Mouse (Mus musculus): ENCODE data around the gene Bloc1s1. TPM values are rescaled to one million over a fixed set of nuclear protein-coding genes. Genes with fewer than 3 reads are reported as not detected.
A peak's percentile ranks its signal among the peaks of the same experiment; 100 is the strongest.

Gene Bloc1s1
- polyA plus RNA-seq, 1 experiment = 126 TPM

DNA sequence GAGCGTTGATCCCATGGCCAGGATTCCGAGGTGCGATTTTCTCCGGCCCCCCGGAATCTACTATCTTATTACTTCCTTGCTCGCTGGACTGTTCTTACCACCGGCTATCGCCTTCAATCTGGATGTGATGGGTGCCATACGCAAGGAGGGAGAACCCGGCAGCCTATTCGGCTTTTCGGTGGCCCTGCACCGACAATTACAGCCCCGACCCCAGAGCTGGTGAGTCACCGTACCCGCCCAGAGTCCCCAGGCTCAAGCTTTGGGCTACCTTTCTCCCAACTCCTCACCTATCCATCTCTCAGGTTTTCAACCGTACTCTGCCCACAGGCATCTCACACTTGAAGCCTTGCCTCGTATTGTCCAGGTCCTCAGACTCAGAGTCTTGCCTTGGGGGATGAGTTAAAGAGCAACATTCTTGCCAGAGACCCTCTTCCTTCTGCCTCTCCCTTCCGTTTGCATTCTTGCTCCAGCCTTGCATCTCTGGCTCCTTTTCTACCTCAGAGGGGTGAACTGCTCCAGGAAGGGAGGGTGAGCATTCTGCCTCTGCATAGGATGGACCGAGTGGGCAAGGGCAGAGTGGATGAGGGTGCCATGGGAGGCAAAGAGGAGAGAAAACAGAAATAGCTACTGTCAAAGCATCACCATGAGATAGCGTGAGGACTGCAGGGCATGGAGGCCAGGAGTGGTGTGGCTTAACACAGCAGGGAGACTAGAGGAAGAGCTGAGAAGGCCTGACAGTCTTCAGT is 10.3 kb upstream of the Bloc1s1 start:
- no peak for DNase-seq (ENCODE audit: low read depth, low spot score)
- WGBS = 4% methylated on average over 21 of the region's 21 CpGs

DNA sequence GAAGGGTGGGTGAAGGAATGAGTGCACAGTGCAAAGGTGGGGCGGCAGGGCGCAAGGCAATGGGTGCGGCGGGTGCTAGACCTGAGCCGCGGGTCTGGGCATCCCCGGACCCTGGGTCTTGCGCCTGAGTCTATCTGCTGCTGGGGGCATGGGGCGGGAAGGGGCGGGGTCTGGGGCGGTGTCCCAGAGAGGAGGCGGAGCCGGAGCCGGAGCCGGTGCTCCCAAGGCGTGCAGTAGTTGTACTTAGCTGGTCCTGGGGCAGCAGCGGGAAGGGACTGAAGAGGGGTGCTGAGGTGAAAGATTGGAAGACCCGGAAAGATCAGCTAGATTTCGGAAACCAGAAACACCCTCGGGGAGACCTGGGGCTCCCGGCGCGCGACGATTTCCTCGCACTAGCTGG is 9.7 kb upstream of the Bloc1s1 start, which contains the start of gene Itga7:
Itga7 (plus strand) TSS at position 245 of the 400 bp plus-strand sequence.
- WGBS = 1% methylated on average over 26 of the region's 26 CpGs
- DNase-seq (ENCODE audit: low read depth, low spot score) = no peak

DNA sequence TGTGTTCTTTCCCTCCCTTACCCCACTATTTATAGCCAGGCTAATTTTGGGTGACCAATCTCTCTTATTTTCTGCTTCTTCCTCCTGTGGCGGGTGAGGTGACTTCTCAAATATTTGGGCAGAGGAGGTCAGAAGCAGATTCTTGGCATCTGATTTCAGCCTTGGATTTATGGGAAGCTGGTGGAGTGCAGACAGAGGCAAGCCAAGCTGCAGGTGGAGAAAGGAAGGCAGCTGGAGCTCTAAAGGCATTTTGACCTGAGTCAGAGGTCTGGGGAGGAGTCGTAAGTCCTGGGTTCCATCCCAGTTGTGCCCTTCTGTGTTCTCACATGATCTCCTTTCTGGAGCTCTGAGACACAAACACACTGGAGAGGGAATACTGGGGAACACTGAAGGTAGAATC is 7.6 kb upstream of the Bloc1s1 start:
- no peak for DNase-seq (ENCODE audit: low read depth, low spot score)
- WGBS = 31% methylated on average over 2 of the region's 2 CpGs

DNA sequence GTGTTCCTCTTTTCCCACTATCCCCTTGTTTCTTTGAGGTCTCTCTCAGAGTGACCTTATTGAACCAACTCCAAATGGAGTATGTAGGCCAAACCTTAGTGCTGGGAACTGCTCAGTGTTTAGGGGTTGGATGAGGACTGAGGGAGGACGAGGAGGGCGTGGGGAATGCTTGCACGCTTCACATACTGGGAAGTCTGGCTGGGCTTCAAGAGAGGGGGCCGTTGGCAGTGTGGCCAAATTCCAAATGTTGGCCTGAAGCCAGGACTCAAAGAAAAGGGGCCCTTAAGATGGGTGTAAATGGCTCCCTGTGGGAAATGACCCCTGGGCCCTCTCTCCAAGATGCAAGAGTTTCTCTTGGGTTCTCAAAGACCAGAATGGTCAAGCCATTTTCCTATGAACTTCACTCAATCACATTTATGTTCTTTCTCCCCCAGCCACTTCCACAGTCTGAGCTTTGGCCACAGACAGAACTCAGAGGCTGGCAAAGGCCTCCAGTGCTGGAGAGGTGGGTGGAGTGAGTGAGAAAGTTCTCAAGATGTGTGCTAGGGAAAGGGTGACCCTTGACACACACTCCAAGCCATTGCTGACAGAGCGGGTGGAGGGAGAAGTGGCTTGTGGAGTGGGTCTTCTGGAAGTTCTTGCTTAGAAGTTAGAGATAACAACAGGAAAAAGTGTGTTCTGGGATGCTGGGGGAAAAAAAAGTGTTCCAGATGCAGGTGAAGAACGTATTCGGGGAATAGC is 6.0 kb upstream of the Bloc1s1 start:
- no peak for DNase-seq (ENCODE audit: low read depth, low spot score)
- 72% methylated on average over 7 of the region's 7 CpGs for WGBS

DNA sequence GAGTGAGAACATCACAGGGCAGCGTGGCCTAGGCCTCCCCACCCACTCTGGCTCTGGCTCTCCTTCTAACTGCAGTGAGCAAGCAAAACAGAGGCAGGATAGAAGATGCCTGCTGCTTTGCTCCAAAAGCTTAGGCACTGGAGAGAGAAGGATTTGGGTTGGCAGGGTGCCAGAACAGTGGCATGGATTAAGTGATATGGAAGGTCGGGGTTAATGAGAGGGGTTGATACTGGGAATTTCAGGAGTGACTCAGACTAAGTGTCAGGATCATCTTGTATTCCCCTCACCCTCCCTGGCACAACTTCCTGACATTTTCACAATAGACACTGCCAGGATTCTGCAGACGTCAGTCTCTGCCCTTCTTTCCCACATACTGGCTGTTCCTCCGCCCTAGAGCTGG is 4.5 kb upstream of the Bloc1s1 start:
- WGBS = 55% methylated on average over 4 of the region's 4 CpGs
- DNase-seq (ENCODE audit: low read depth, low spot score) = no peak

DNA sequence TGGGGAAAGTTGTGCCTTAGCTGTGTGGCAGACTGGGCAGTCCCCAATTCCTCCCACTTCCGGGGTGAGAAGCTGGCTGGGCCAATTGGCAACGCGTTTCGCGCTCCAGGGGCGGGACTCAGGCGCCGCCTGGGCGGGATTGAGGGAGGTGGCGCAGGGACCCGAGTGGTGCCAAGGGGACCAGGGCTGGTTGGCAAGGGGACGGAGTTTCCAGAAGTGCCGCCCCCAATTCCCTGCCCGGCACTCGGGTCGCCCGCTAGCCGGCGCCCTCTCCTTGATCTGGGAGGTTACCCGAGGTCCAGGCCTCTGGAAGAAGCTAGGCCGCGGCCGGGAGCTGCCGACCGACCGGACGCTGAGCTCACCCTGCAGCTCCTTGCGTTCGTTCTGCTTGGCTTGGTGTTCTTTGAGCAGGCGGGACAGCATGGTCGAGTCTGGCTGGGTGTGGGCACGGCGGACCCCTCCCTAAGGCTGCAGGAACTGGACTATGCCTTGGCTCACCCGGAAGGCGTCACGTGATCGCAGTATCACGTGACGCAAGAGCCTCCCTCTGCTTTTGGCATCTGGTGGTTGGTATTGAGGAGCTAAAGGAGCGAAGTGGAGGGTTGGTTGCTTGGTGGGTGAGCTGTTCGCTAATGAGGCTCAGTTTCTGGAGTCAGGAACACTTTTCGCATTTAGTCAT is 683 bp downstream of the Bloc1s1 start:
- peak; percentile 85 for DNase-seq (ENCODE audit: low read depth, low spot score)
- WGBS = under 1% methylated on average over 42 of the region's 42 CpGs

DNA sequence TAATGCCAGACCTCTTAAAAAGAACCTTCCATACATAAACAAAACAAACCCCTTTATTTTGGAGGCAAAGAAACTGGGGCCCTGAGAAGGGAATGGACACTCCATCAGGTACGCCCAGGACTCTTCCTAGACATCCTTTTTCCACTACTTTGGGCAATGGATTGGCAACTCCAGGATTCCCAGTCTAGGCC is 1.1 kb downstream of the Bloc1s1 start, which contains the start of gene Rdh5:
Rdh5 (minus strand) TSS at position 67 of the 191 bp plus-strand sequence.
- 14% methylated on average over 1 of the region's 1 CpGs for whole genome bisulfite sequencing
- no peak for DNase-seq (ENCODE audit: low read depth, low spot score)

DNA sequence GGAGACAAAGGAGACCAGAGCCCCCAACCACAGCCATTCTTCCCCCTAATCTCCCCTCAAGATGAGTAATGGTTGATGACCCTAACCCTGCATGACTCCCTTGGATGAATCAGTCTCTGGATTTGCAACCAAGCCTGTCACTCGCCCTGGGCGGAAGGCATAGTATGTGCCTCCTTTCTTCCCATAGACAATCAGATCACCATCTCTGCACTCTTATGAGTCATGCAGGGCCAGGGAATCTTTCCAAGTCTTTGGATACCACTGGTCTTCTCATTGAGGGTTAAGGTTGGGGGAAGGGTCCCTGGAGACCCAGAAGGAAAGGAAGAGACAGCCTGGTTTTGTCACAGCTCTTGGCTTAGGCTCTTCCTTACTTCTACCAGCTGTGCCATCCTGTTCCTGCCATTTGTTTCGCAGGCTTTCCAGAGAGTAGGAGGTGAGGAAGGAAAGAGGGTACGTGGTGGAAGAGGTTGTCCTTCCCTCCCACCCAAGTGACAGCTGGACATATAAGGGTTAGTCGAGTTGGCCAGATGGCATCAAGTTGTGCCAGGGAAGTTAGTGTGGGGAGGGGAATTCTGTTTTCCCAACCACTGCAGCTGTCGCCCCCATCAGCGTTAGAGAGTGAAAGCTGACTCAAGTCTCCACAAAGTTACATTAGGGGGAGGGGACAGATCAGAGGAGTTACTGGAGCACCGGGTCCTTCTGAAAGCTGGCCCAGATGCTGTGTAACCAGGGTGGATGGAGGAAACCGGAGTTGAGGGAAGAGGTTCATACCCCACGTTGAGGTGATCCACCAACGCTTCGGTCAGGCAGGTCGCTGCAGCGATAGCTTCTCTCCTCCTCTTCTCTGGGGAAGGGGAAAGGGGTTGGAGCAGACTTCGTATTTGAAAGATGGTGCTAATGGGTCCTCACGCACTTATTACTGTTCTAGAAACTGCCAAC is 1.7 kb downstream of the Bloc1s1 start:
- WGBS = 61% methylated on average over 16 of the region's 16 CpGs
- no peak for DNase-seq (ENCODE audit: low read depth, low spot score)

DNA sequence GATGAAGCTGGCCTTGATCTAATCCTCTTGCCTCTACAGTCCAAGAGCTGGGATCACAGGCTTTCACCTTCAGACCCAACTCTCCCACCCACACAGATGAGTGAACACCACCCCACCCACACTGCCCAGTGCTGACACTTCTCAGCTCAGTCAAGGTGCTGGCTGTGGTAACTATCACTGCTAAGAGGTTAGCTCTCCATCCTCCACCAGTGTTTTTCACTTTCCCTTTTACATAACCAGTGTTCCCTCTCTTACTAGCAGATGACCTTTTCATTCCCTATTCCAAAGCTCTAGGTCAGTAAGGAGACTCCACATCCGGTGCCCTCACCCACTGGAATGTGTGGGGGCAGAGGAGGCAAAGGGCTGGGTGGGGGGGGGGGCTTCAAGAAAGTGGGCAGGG is 2.6 kb downstream of the Bloc1s1 start:
- DNase-seq (ENCODE audit: low read depth, low spot score) = no peak
- 47% methylated on average over 1 of the region's 1 CpGs for WGBS

DNA sequence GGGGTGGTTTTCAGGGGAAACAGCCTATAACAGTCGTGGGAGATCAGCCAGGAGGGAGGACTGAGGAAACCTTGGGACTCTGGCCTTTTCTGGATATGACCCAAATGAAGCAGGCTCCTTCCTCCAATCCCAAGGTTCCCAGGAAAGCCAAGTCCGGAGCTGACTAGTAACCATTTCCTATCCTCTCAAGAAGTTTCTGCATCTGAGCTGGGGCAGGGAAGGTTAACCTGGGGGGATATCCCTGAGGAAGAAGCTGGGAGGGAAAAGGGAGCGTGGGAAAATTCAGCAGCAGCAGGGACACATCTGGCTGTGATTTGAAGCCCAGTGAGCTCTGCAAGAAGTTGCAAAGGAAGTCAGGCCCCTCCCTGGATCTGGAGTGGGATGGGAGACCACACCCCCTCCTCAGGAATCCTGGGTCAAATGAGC is 3.1 kb downstream of the Bloc1s1 start:
- 44% methylated on average over 3 of the region's 3 CpGs for WGBS
- DNase-seq (ENCODE audit: low read depth, low spot score) = no peak

DNA sequence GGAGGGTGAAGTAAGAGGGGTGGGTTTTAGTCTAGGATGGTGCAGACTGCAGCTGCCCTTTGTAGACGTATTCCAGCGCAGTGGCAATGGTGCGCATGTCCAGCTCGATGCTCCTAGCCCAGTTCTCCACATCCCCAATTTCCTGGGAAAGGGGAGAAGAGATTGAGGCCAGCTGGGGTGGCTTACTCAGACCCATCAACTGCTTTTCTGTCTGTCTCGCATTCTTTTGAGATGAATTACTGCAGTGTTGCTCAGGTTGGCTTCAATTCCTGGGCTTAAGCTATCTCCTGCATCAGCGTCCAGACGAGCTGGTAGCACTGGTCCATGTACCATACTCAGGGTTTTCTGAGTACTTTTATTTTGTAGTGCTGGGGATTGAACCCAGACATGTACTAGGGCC is 3.9 kb downstream of the Bloc1s1 start:
- no peak for DNase-seq (ENCODE audit: low read depth, low spot score)
- WGBS = 76% methylated on average over 7 of the region's 7 CpGs

DNA sequence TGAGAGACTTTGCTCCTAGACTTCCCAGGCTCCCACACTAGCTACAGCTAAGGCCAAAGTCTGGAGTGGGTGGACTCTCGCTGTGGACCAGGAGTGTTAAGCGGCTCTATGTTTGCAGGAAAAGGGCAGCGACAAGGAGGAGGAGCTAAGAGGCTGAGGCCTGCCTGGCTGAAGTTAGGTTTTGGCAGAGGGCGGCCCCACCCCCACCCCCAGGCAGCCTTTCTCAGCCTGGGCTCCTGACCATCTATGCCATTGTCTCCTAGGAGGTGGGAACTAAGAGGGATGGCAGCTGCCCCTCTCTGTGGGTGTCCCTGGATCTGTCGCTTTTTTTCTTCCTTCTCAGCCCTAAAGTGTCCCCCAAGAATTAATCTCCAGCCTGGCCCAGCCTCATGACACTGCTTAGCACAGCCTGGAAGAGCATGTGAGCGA is 4.6 kb downstream of the Bloc1s1 start:
- WGBS = 22% methylated on average over 6 of the region's 6 CpGs
- DNase-seq (ENCODE audit: low read depth, low spot score) = no peak

DNA sequence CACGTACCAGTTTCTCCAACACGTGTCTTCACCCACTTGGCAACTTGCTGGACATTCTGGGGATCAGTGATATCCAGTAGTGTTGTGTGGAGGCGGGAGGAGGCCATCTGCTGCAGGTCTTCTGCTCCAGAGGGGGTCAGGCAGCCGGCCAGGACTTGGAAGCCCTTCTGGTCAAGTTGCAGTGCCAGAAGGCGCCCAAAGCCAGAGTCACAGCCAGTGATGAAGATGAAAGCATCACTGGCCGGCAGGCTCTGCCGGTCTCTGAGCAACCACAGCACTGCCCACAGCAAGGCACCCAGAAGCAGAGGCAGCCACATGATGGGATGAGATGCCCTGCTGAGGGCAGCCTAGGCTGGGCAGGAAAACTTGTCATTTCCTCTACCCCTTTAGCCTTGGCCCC is 5.6 kb downstream of the Bloc1s1 start:
- no peak for DNase-seq (ENCODE audit: low read depth, low spot score)
- WGBS = 58% methylated on average over 7 of the region's 7 CpGs

DNA sequence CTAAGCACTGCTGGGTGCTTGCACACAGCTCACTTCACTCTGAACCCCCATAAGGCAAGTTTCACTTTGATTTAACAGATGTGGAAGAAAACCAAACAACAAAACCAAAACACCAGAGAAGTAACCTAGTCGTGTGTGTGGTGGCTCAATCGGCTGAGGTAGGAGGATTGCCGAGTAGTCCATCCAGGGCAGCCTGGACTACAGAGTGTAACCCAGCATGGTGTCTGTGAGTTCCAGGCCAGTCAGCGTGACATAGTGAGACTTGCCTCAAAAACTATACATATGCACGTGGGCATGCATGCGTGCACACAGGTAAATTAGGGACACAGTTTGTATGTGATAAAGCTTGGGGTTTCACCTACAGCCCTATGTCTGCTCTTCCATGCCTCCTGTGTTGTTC is 6.4 kb downstream of the Bloc1s1 start:
- DNase-seq (ENCODE audit: low read depth, low spot score) = no peak
- 85% methylated on average over 6 of the region's 6 CpGs for WGBS

DNA sequence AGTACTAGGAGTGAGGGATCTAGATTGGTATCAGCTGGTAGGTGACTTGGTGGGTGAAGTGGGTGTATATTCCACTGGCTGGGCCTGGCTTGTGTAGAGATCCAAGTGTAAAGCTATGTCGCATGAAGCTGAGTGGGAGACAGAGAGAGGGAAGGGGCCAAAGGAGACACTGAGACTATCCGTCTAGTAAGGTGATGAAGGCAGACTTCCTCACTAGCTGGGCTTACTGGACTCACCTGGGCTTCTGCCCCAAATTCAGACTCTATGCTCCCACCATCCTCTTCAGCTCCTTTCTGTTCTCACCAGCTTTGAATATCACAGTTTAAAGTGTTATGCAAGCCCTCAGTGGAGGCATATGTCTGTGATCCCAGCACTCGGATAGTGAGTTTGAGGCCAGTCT is 7.2 kb downstream of the Bloc1s1 start:
- 84% methylated on average over 3 of the region's 3 CpGs for WGBS
- DNase-seq (ENCODE audit: low read depth, low spot score) = no peak

DNA sequence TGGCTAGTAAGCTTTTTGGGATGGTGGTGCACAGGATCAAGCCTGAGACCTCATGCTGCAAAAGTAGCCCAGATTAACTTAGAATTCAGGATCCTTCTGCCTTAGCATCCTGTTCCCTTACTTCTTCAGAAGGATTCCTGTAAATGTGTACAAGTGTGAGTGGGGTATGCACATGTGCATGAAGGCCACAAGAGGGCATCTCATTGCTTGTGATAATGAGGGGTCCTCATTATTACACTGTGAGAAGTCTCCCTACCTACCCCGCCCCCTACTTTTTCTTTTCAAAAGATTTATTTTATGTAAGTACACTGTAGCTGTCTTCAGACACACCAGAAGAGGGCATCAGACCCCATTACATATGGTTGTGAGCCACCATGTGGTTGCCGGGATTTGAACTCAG is 8.3 kb downstream of the Bloc1s1 start:
- DNase-seq (ENCODE audit: low read depth, low spot score) = no peak
- 89% methylated on average over 2 of the region's 2 CpGs for WGBS

DNA sequence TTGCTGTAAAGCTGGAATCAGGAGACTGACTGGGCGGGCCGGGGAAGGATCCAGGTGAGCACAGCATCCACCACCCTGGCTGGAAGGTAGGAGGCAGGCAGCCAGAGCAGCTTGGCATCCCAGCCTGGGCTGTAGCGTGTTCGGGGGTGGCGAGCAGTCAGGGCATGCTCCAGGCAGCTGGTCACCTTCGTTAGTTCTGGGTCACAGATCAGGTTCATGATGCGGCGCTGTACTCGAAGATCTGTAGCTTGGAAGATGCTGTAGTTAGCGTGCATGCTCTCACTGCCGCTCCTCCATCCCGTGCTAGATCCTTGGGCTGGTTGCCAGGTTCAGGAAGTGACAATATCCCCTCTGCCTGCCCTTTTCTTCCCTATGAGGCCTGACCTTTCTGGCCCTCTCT is 10.1 kb downstream of the Bloc1s1 start:
- no peak for DNase-seq (ENCODE audit: low read depth, low spot score)
- 84% methylated on average over 12 of the region's 12 CpGs for WGBS

DNA sequence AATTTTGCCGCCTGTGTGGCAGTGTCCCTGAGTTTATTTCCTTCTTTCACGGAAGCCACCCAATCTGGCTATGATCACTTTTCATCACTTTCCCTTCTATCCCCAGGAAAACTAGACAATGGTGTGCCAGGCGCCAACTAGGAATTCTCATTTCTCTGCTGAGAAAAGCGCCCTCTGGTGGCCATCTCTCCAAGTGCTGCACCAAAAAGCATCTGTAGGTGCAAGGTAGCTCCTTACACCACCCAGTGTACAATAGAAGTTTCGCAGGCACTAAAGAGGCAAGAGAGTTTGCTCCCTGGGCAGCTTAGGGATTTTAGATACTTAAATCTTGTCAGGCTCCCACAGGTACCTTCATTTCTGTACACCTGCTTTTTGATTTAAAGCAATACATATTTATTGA is 10.6 kb downstream of the Bloc1s1 start:
- WGBS = under 1% methylated on average over 5 of the region's 5 CpGs
- DNase-seq (ENCODE audit: low read depth, low spot score) = peak; percentile 90

DNA sequence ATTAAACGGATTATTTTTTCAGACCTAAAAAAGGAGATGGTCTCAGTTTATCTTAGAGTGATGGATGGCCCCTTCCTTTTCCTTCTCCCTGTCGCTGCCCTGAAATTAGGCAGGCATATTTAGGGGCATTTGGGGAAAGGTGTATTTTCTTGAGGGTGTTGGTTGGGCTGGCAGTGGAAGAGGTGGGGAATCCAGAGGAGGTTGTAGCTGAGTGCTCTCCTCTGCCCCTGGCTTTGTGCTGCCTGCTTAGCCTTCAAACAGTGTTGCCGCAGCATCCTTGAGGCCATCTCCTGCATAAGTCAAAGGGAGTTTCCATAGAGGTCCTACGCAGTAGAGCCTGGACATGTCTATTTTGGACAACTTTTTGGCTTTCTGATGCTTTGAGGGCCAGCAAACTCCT is 11.0 kb downstream of the Bloc1s1 start:
- 69% methylated on average over 4 of the region's 4 CpGs for WGBS
- DNase-seq (ENCODE audit: low read depth, low spot score) = no peak

DNA sequence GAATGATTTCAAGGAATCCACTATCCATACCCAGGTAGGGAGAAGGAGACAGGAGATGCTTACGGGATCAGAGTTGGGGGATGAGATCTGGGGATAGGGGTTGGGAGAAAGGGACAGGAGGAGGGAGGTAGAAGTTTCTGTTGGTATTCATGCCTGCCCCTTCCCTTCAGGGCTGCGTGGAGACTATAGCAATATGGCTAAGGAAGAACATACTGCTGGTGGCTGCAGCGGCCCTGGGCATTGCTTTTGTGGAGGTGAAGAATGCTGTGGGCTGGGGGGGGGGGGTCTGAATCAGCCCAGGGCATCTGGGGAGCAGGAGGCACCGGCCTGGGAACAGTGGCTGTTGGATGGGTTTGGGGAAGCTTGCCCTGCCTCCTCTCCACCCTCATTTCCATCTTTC is 11.6 kb downstream of the Bloc1s1 start:
- DNase-seq (ENCODE audit: low read depth, low spot score) = no peak
- WGBS = 71% methylated on average over 4 of the region's 4 CpGs

All from large intestine, adult 2 months (tissue).